Mouse (Mus musculus): ENCODE results near the gene Rab15. TPM values are rescaled to one million over a fixed set of nuclear protein-coding genes. Genes with fewer than 3 reads are reported as not detected.

Rab15 gene
- polyA plus RNA-seq, 1 experiment: 21.9 TPM

- 63% methylated on average over 10 of the region's 10 CpGs for WGBS
- DNase-seq (ENCODE audit: low read depth, low spot score): no peak
Measured at GRCm38 (mm10) chr12:76784056-76784619, 38.6 kb downstream of the Rab15 start.

- DNase-seq (ENCODE audit: low read depth, low spot score): no peak
- WGBS: 86% methylated on average over 12 of the region's 12 CpGs
Measured at GRCm38 (mm10) chr12:76780639-76781468, 41.9 kb downstream of the Rab15 start.

- no peak for DNase-seq (ENCODE audit: low read depth, low spot score)
- WGBS: 95% methylated on average over 5 of the region's 5 CpGs
Measured at GRCm38 (mm10) chr12:76779951-76780350, 42.8 kb downstream of the Rab15 start.

- DNase-seq (ENCODE audit: low read depth, low spot score): no peak
- 30% methylated on average over 10 of the region's 10 CpGs for WGBS
Measured at GRCm38 (mm10) chr12:76778305-76779083, 44.2 kb downstream of the Rab15 start.

- DNase-seq (ENCODE audit: low read depth, low spot score): no peak
Measured at GRCm38 (mm10) chr12:76777845-76778244, 44.9 kb downstream of the Rab15 start.

- 88% methylated on average over 5 of the region's 5 CpGs for WGBS
- no peak for DNase-seq (ENCODE audit: low read depth, low spot score)
Measured at GRCm38 (mm10) chr12:76776898-76777297, 45.8 kb downstream of the Rab15 start.

- WGBS: 84% methylated on average over 4 of the region's 4 CpGs
- no peak for DNase-seq (ENCODE audit: low read depth, low spot score)
Measured at GRCm38 (mm10) chr12:76775132-76775531, 47.6 kb downstream of the Rab15 start.

- 55% methylated on average over 3 of the region's 3 CpGs for WGBS
- DNase-seq (ENCODE audit: low read depth, low spot score): no peak
Measured at GRCm38 (mm10) chr12:76774652-76775051, 48.1 kb downstream of the Rab15 start.

GRCm38 (mm10) chr12:76771540-76771939 is 51.2 kb downstream of the Rab15 start:
- 80% methylated on average over 5 of the region's 5 CpGs for WGBS

GRCm38 (mm10) chr12:76770841-76771500 is 51.7 kb downstream of the Rab15 start:
- no peak for DNase-seq (ENCODE audit: low read depth, low spot score)
- 88% methylated on average over 5 of the region's 5 CpGs for WGBS

More at GRCm38 (mm10) chr12:76771540-76771939, 51.2 kb downstream of the Rab15 start:
- DNase-seq (ENCODE audit: low read depth, low spot score): no peak

GRCm38 (mm10) chr12:76765901-76766630 is 56.6 kb downstream of the Rab15 start:
- no peak for DNase-seq (ENCODE audit: low read depth, low spot score)
- WGBS: 27% methylated on average over 20 of the region's 20 CpGs

- under 1% methylated on average over 31 of the region's 31 CpGs for WGBS
- DNase-seq (ENCODE audit: low read depth, low spot score): peak; percentile 97
Measured at GRCm38 (mm10) chr12:76765354-76765851, 57.3 kb downstream of the Rab15 start, which contains the start of the genes Churc1 and Fntb. Gene Churc1 (plus strand): TSS chr12:76765538. Gene Fntb (plus strand): TSS chr12:76765589.

- DNase-seq (ENCODE audit: low read depth, low spot score): no peak
- WGBS: 35% methylated on average over 14 of the region's 14 CpGs
Measured at GRCm38 (mm10) chr12:76752652-76753318, 69.9 kb downstream of the Rab15 start.

GRCm38 (mm10) chr12:76750866-76751459 is 71.7 kb downstream of the Rab15 start:
- DNase-seq (ENCODE audit: low read depth, low spot score): no peak
- WGBS: 83% methylated on average over 16 of the region's 16 CpGs
